Mouse (Mus musculus) cerebellum, adult 11 months (tissue): ENCODE measurements around the gene Alg12.

Experiments
- DNase-seq: peaks from one replicate; pipeline ENCODE4 v3.0.0; 2022

Alg12 gene

DNA sequence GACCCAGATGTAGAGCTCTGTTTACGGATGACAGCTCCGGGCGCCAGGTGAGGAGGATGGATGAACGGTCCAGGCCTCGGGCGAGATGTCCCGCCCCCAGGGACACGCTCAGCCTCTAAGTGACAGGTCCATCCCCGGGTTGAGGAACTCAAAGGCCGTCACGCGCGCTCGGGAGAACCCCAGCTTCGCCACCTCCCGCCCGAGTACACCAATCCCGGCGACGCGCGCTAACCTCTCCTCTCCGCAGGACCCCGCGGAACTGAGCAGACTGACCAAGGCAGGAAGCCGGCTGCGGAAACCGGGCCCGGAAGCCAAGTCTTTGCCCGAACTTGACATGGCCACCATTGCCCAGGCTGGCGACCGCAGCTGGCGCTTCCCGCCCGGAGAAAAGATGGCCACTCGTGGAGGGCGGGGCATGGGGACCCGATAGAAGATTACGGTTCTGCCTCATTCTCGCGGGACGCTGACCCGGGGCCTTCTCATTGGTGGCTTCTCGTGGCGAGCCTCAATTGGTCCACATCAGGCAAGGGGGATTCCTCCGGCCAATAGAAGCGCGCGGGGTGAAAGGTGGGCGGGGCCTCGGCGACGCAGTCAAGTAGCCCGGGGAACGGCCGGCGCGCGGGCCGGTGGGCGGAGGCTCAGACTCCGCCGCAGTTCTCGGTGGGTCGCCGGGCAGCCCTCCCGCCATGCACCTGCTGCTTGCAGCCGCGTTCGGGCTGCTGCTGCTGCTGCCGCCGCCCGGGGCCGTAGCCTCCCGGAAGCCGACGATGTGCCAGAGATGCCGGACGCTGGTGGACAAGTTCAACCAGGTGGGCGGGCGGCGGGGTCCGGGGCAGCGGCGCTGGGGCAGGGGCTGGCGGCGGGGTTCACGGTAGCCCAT lies at the start of gene Alg12, which contains the start of gene Creld2:
Gene Alg12 (minus strand): TSS at position 293 of the 880 bp plus-strand sequence.
Gene Creld2 (plus strand): TSS at position 621 of the 880 bp plus-strand sequence.
- peak; percentile 99 for DNase-seq

DNA sequence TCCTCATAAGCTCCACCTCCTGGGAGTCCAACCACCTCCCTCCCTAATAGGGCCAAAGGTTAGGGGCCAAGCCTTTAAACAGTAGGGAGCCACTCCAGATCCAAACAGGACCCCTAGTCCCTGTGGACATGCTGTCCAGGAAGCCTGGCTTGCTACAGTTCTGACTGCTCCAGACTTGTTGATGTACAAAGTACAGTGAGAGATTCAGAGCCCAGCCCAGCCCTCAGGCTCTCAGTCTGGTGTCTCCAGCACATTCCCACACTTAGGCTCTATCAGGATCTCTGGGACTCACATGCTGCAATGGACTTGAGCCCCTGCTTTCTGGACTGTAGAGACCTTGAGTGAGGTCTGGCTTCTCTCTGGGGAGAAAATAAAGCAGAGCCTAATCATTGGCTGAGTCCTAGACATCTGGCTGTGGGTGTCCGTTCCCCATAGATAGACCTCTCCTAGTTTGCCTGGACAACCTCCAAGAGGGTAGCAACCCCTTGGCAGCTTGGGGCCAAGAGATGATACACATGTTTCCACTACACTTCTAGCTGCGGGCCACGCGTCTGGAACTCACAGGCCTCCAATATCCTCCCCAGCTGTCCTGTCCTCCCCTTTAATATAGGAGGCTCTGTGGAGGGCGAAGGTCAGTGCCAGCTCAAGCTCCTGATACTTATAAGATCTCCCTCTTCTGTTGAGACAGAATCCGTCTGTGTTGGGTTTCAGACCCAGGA lies 49.1 kb upstream of the Alg12 start:
- no peak for DNase-seq

- DNase-seq = no peak
Observed at GRCm38 (mm10) chr15:88867368-88868023, 48.4 kb upstream of the Alg12 start.

DNA sequence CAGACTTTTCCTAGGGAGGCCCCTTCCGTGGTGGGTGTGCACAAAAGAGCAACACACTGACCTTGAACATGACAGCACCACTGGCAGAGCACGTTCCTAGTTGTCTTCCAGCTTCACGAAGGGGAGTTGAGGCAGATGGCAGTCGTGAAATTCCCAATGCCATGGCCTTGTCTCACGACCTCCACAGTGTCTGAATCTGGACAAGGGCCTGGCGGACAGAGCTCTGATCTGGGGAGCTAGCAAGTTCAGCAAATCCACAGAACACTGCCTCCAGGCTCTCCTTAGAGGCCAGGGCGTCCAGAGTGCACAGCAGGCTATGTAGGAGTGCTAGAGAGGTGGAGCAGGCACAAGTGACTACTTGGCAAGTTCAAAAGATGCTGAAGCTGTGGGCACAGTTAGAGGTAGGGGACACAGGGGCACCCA lies 47.8 kb upstream of the Alg12 start:
- no peak for DNase-seq

GRCm38 (mm10) chr15:88865888-88866695 lies 47.0 kb upstream of the Alg12 start:
- DNase-seq = no peak

- DNase-seq = no peak
Observed at GRCm38 (mm10) chr15:88865061-88865460, 45.9 kb upstream of the Alg12 start.

GRCm38 (mm10) chr15:88864270-88865030 lies 45.3 kb upstream of the Alg12 start:
- DNase-seq = no peak

DNA sequence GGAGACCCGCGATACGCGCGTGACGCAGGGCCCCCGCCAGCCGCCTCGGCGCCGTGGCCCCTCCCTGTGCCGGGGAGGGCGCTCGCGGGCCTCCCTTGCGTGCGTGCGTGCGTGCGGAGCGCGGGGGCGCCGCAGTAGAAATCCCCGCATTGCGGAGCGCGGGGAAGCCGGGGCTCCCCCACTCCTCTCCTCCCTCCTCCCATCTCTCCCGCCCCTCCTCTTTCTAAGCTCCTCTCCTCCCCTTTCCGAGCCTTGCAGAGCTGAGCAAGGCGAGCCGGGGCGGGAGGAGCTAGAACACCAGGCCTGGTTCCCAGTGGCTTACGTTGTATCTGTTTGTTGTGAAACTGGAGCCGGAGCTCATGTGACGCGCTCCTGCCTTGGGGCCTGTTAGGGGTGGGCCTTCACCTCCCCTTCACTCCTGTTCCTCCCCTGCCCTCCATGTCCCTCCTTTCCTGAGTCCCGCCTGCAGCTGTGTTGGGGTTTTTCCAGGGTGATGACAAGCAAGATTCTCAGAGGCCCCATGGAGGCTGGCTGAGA lies 44.6 kb upstream of the Alg12 start:
- peak; percentile 86 for DNase-seq

DNA sequence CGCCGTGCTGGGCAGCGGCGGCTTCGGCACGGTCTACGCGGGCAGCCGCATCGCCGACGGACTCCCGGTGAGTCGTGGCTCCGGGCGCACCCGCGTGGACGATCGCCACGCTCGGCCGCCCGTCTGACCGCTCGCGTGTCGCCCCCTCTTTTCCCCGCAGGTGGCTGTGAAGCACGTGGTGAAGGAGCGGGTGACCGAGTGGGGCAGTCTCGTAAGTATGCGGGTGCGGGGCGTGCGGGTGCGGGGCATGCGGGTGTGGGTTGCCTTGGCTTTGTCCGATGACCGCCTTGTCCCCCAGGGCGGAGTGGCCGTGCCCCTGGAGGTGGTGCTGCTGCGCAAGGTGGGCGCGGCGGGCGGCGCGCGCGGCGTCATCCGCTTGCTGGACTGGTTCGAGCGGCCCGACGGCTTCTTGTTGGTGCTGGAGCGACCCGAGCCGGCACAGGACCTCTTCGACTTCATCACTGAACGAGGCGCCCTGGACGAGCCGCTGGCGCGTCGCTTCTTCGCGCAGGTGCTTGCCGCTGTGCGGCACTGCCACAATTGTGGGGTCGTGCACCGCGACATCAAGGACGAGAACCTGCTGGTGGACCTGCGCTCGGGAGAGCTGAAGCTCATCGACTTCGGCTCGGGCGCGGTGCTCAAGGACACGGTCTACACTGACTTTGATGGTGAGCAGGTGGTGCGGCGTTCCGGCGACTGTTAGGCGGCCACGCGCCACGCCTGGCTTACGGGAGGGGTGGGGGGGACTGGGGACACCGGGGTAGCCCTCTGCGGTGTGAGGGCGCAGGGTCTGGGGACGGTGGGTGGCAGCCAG lies 44.0 kb upstream of the Alg12 start:
- DNase-seq = peak; percentile 71

DNA sequence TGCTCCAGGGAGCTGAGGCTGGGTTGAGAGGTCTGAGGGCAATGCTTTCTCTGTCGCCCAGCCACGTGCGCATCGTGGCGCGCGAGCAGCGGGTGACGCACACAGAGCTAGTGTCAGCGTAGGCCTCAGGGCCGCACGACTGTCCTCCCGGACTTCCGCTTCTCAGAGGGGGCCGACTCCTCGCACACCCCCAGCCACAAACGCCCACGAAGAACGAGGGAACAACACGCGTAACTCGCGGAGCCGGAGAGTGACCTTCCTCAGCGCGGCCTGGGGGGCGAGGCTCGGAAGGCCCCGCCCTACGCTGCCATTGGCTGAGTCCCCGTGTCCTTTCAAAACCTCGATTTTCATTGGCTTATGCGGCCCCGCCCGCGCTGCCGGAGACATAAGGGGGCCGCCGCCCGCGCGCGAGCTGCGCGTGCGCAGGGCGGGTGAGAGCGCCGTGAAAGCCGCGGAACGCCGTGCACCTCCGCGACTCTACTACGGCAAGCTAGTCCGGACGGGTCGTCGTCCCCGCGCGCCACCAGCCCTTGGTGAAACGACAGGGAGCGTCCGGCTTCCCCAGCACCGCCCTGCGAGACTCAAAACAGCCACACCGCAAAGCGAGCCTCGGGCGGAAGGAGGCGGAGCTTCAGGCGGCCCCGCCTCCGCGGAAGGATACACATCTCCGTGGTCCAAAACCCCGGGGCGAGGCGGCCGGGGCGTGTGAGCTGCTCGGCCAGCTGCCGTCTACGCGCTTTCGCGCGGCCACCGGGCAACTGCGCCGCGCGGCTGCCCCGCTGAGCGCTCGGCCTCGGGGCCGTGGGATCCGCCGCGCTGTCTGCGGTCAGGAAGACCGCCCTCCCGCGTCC lies 42.9 kb upstream of the Alg12 start, which contains the start of gene Pim3:
Gene Pim3 (plus strand): TSS at position 415 of the 851 bp plus-strand sequence.
- peak; percentile 97 for DNase-seq

DNA sequence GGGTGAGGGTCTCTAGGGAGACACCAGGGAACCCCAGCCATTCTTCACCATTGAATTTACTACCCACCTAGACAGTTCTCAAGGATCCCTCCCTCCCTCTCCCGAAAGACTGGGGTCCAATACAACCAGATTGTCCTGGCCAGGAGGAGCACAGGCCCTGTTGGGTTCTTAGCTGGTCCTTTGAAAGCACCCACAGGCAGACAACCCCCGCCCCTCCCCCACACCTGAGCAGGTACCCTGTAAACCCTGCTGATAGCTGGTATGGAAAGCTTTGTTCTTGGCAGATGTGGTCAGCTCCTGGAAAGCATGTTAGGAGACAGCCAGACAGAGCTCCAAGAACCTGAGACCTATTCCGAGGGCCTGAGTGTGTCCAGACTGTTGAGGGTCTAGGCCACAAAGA lies 41.7 kb upstream of the Alg12 start:
- DNase-seq = peak; percentile 59

DNA sequence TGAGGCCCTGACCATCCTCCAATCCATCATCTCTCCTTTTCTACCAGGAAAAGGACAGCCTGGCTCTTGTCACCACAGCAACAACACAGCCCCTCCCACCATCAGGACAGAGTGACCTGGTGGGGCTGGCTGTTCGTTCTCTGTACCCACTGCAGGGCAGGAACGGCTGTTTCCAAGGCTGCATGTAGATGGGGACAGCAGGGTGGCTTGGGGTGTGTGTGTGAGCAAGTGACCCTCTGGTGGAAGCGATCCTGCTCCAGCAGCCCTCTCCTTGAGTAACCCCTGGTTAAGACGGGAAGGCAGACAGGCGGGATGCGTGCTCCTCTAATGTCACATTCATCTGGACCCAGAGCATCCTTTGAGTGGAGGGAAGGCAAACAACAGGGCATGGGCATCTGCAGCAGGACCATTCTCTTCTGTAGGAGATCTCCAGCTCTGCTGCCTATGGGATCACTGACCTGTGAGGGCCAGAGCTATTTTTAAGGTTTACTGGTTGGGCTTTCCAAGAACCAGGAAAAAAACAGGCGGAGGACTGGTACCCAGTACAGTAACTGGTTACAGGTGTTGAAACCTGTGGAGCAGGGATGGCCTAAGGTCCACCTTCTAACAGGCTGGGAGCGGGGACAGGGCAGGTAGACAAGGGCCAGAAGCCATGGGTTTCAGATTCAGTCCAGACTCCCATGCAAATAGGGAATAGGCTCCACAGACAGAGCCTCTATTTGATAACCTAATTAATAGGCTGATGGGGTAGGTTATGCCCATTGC lies 40.3 kb upstream of the Alg12 start:
- no peak for DNase-seq

GRCm38 (mm10) chr15:88858707-88859106 lies 39.6 kb upstream of the Alg12 start:
- no peak for DNase-seq

GRCm38 (mm10) chr15:88858141-88858541 lies 39.0 kb upstream of the Alg12 start:
- peak; percentile 71 for DNase-seq

- no peak for DNase-seq
Observed at GRCm38 (mm10) chr15:88857361-88857760, 38.2 kb upstream of the Alg12 start.

GRCm38 (mm10) chr15:88856613-88857012 lies 37.5 kb upstream of the Alg12 start:
- DNase-seq = no peak

- DNase-seq = no peak
Observed at GRCm38 (mm10) chr15:88855896-88856417, 36.8 kb upstream of the Alg12 start.
